Mouse (Mus musculus) lung, postnatal 0 days (tissue): ENCODE measurements around the gene Lrfn3.

ENCODE experiments used
- CTCF ChIP-seq: IDR thresholded peaks from 2 replicates; pipeline ENCODE4 v1.5.1; 2016; ENCODE audit warnings: antibody characterized with exemption, mild to moderate bottlenecking
- EP300 ChIP-seq: IDR thresholded peaks from 2 replicates; pipeline ENCODE4 v1.6.1; 2016; ENCODE audit warnings: antibody characterized with exemption, mild to moderate bottlenecking, control low read depth

GRCm38 (mm10) chr7:30323795-30324194, 38.8 kb downstream of the Lrfn3 start, which contains the start of gene Sdhaf1:
- TF ChIP-seq CTCF (no peak), EP300 (no peak)
